Mouse (Mus musculus): Measurements from ENCODE around the gene Gm8122.
"Not testable (repeated sequence)": the region's sequence is repeated elsewhere in the genome, so short reads cannot be mapped to it uniquely, and the experiment has no call there.

Gm8122 gene

GRCm38 (mm10) chr14:43235204-43235603 is at the start of gene Gm8122:
TSS of gene Gm8122 (minus strand) at chr14:43235304.
- not testable (repeated sequence) for DNase-seq (ENCODE audit: low read depth, low spot score)

GRCm38 (mm10) chr14:43278681-43279080 is 43.6 kb upstream of the Gm8122 start:
- peak; percentile 5 for DNase-seq (ENCODE audit: low read depth, low spot score)

- not testable (repeated sequence) for DNase-seq (ENCODE audit: low read depth, low spot score)
Observed at GRCm38 (mm10) chr14:43278146-43278545, 43.0 kb upstream of the Gm8122 start.

GRCm38 (mm10) chr14:43277468-43277867 is 42.4 kb upstream of the Gm8122 start:
- DNase-seq (ENCODE audit: low read depth, low spot score) = not testable (repeated sequence)

GRCm38 (mm10) chr14:43275752-43276151 is 40.6 kb upstream of the Gm8122 start:
- not testable (repeated sequence) for DNase-seq (ENCODE audit: low read depth, low spot score)

- peak; percentile 1 for DNase-seq (ENCODE audit: low read depth, low spot score)
Observed at GRCm38 (mm10) chr14:43274986-43275511, 39.9 kb upstream of the Gm8122 start, which contains the start of gene Gm9732. TSS of gene Gm9732 (plus strand) at chr14:43275036.

GRCm38 (mm10) chr14:43273161-43273560 is 38.1 kb upstream of the Gm8122 start:
- not testable (repeated sequence) for DNase-seq (ENCODE audit: low read depth, low spot score)

- DNase-seq (ENCODE audit: low read depth, low spot score) = not testable (repeated sequence)
Observed at GRCm38 (mm10) chr14:43269211-43269610, 34.1 kb upstream of the Gm8122 start.

- DNase-seq (ENCODE audit: low read depth, low spot score) = not testable (repeated sequence)
Observed at GRCm38 (mm10) chr14:43268521-43269084, 33.5 kb upstream of the Gm8122 start.

GRCm38 (mm10) chr14:43263421-43263820 is 28.3 kb upstream of the Gm8122 start:
- DNase-seq (ENCODE audit: low read depth, low spot score) = not testable (repeated sequence)

GRCm38 (mm10) chr14:43258349-43258748 is 23.2 kb upstream of the Gm8122 start, which contains the start of gene Gm8126:
TSS of gene Gm8126 (plus strand) at chr14:43258649.
- not testable (repeated sequence) for DNase-seq (ENCODE audit: low read depth, low spot score)

- DNase-seq (ENCODE audit: low read depth, low spot score) = not testable (repeated sequence)
Observed at GRCm38 (mm10) chr14:43256511-43256910, 21.4 kb upstream of the Gm8122 start.

GRCm38 (mm10) chr14:43250549-43251253 is 15.6 kb upstream of the Gm8122 start:
- not testable (repeated sequence) for DNase-seq (ENCODE audit: low read depth, low spot score)

GRCm38 (mm10) chr14:43249611-43250170 is 14.6 kb upstream of the Gm8122 start:
- DNase-seq (ENCODE audit: low read depth, low spot score) = not testable (repeated sequence)

- not testable (repeated sequence) for DNase-seq (ENCODE audit: low read depth, low spot score)
Observed at GRCm38 (mm10) chr14:43237769-43238168, 2.7 kb upstream of the Gm8122 start.
